Mouse (Mus musculus): ENCODE data around the gene Tram2. TPM values are rescaled to one million over a fixed set of nuclear protein-coding genes. Genes with fewer than 3 reads are reported as not detected.

Gene Tram2
- total and polyA plus RNA-seq, 3 experiments = 0.51 to 3.2 (median 0.76) TPM

- Histone ChIP-seq H3K9me3 (replicated peaks) (no peaks in the 10 kb centered on the region), H3K27me3 (ENCODE audit: insufficient read depth, low read length) (peaks cover 27% of the 10 kb centered on the region), H3K4me1 (ENCODE audit: insufficient read depth, low read depth, low read length) (peaks cover 17% of the 10 kb centered on the region), H3K4me3 (ENCODE audit: low read depth, low read length) (no peak overlapping the region), H3K36me3 (replicated peaks) (no peaks in the 10 kb centered on the region)
- DNase-seq (ENCODE audit: low spot score) (no peak), ATAC-seq (ENCODE audit: extremely low read depth, insufficient number of reproducible peaks, low FRiP score, poor library complexity, severe bottlenecking) (no peak)
- TF ChIP-seq TAL1 (conservative IDR thresholded peaks at IDR 0.05; ENCODE audit: low read depth, low read length) = no peak
Measured at GRCm38 (mm10) chr1:20993690-20994089, 85.3 kb downstream of the Tram2 start.

- no peak for ATAC-seq (ENCODE audit: extremely low read depth, insufficient number of reproducible peaks, low FRiP score, poor library complexity, severe bottlenecking)
- no peak for DNase-seq (ENCODE audit: low spot score)
Measured at GRCm38 (mm10) chr1:20989461-20990083, 89.5 kb downstream of the Tram2 start.

GRCm38 (mm10) chr1:20986378-20987056 lies 92.5 kb downstream of the Tram2 start:
- H3K36me3 ChIP-seq (replicated peaks) = no peaks in the 10 kb centered on the region
- no peaks in the 10 kb centered on the region for H3K9me3 ChIP-seq (replicated peaks)
- TF ChIP-seq GATA2 (IDR thresholded peaks at IDR 0.05; ENCODE audit: borderline replicate concordance, low read depth, low read length) (no peak), TAL1 (conservative IDR thresholded peaks at IDR 0.05; ENCODE audit: low read depth, low read length) (no peak), GATA1 (IDR thresholded peaks at IDR 0.05; ENCODE audit: borderline replicate concordance, low read length) (no peak), POLR2AphosphoS5 (IDR thresholded peaks at IDR 0.05; ENCODE audit: insufficient replicate concordance, low read depth, low read length) (no peak), CTCF (IDR thresholded peaks at IDR 0.05; ENCODE audit: low read depth, low read length) (no peak)
- H3K4me3 ChIP-seq (ENCODE audit: low read depth, low read length) = no peak overlapping the region
- H3K4me1 ChIP-seq (ENCODE audit: insufficient read depth, low read depth, low read length) = 0 out of 2 replicates have a peak, but pooled peaks cover 2% of the 10 kb centered on the region
- DNase-seq (ENCODE audit: low spot score) (no peak), ATAC-seq (ENCODE audit: extremely low read depth, insufficient number of reproducible peaks, low FRiP score, poor library complexity, severe bottlenecking) (no peak)
- H3K27me3 ChIP-seq (ENCODE audit: insufficient read depth, low read length) = peaks cover 18% of the 10 kb centered on the region

More at GRCm38 (mm10) chr1:20989461-20990083, 89.5 kb downstream of the Tram2 start:
- Histone ChIP-seq H3K9me3 (replicated peaks) (no peaks in the 10 kb centered on the region), H3K4me3 (ENCODE audit: low read depth, low read length) (no peak overlapping the region), H3K4me1 (ENCODE audit: insufficient read depth, low read depth, low read length) (peaks cover 11% of the 10 kb centered on the region), H3K36me3 (replicated peaks) (no peaks in the 10 kb centered on the region), H3K27me3 (ENCODE audit: insufficient read depth, low read length) (peaks cover 27% of the 10 kb centered on the region)
- no peak for TF ChIP-seq POLR2AphosphoS5 (IDR thresholded peaks at IDR 0.05; ENCODE audit: insufficient replicate concordance, low read depth, low read length)
- no peak for TF ChIP-seq GATA2 (IDR thresholded peaks at IDR 0.05; ENCODE audit: borderline replicate concordance, low read depth, low read length)

- H3K9me3 ChIP-seq (replicated peaks) = no peaks in the 10 kb centered on the region
- peaks cover 6% of the 10 kb centered on the region; the same call in 1 of the 2 replicates for H3K4me1 ChIP-seq (ENCODE audit: insufficient read depth, low read depth, low read length)
- no peak for TF ChIP-seq TAL1 (conservative IDR thresholded peaks at IDR 0.05; ENCODE audit: low read depth, low read length)
- TF ChIP-seq GATA2 (IDR thresholded peaks at IDR 0.05; ENCODE audit: borderline replicate concordance, low read depth, low read length) = no peak
- no peak for TF ChIP-seq CTCF (IDR thresholded peaks at IDR 0.05; ENCODE audit: low read depth, low read length)
- TF ChIP-seq GATA1 (IDR thresholded peaks at IDR 0.05; ENCODE audit: borderline replicate concordance, low read length) = no peak
- TF ChIP-seq POLR2AphosphoS5 (IDR thresholded peaks at IDR 0.05; ENCODE audit: insufficient replicate concordance, low read depth, low read length) = no peak
- peaks cover 15% of the 10 kb centered on the region for H3K27me3 ChIP-seq (ENCODE audit: insufficient read depth, low read length)
- DNase-seq (ENCODE audit: low spot score) = no peak
- no peak overlapping the region for H3K4me3 ChIP-seq (ENCODE audit: low read depth, low read length)
- ATAC-seq (ENCODE audit: extremely low read depth, insufficient number of reproducible peaks, low FRiP score, poor library complexity, severe bottlenecking) = no peak
- no peaks in the 10 kb centered on the region for H3K36me3 ChIP-seq (replicated peaks)
Measured at GRCm38 (mm10) chr1:20984582-20984981, 94.4 kb downstream of the Tram2 start.

GRCm38 (mm10) chr1:20984103-20984502 lies 94.9 kb downstream of the Tram2 start:
- Histone ChIP-seq H3K27me3 (ENCODE audit: insufficient read depth, low read length) (peaks cover 15% of the 10 kb centered on the region), H3K9me3 (replicated peaks) (no peaks in the 10 kb centered on the region), H3K36me3 (replicated peaks) (no peaks in the 10 kb centered on the region), H3K4me3 (ENCODE audit: low read depth, low read length) (no peak overlapping the region), H3K4me1 (ENCODE audit: insufficient read depth, low read depth, low read length) (peaks cover 6% of the 10 kb centered on the region; the same call in 1 of the 2 replicates)
- DNase-seq (ENCODE audit: low spot score) (no peak), ATAC-seq (ENCODE audit: extremely low read depth, insufficient number of reproducible peaks, low FRiP score, poor library complexity, severe bottlenecking) (no peak)
- no peak for TF ChIP-seq GATA2 (IDR thresholded peaks at IDR 0.05; ENCODE audit: borderline replicate concordance, low read depth, low read length)
- no peak for TF ChIP-seq CTCF (IDR thresholded peaks at IDR 0.05; ENCODE audit: low read depth, low read length)
- no peak for TF ChIP-seq TAL1 (conservative IDR thresholded peaks at IDR 0.05; ENCODE audit: low read depth, low read length)
- no peak for TF ChIP-seq GATA1 (IDR thresholded peaks at IDR 0.05; ENCODE audit: borderline replicate concordance, low read length)
- TF ChIP-seq POLR2AphosphoS5 (IDR thresholded peaks at IDR 0.05; ENCODE audit: insufficient replicate concordance, low read depth, low read length) = no peak

- no peak overlapping the region for H3K4me3 ChIP-seq (ENCODE audit: low read depth, low read length)
- no peak for TF ChIP-seq TAL1 (conservative IDR thresholded peaks at IDR 0.05; ENCODE audit: low read depth, low read length)
- no peak for TF ChIP-seq GATA2 (IDR thresholded peaks at IDR 0.05; ENCODE audit: borderline replicate concordance, low read depth, low read length)
- no peak for TF ChIP-seq GATA1 (IDR thresholded peaks at IDR 0.05; ENCODE audit: borderline replicate concordance, low read length)
- no peak for TF ChIP-seq CTCF (IDR thresholded peaks at IDR 0.05; ENCODE audit: low read depth, low read length)
- no peak for TF ChIP-seq POLR2AphosphoS5 (IDR thresholded peaks at IDR 0.05; ENCODE audit: insufficient replicate concordance, low read depth, low read length)
- no peak for ATAC-seq (ENCODE audit: extremely low read depth, insufficient number of reproducible peaks, low FRiP score, poor library complexity, severe bottlenecking)
- peaks cover 11% of the 10 kb centered on the region for H3K27me3 ChIP-seq (ENCODE audit: insufficient read depth, low read length)
- DNase-seq (ENCODE audit: low spot score) = no peak
- H3K36me3 ChIP-seq (replicated peaks) = no peaks in the 10 kb centered on the region
- H3K9me3 ChIP-seq (replicated peaks) = no peaks in the 10 kb centered on the region
- H3K4me1 ChIP-seq (ENCODE audit: insufficient read depth, low read depth, low read length) = peaks cover 6% of the 10 kb centered on the region; the same call in 1 of the 2 replicates
Measured at GRCm38 (mm10) chr1:20981764-20982163, 97.3 kb downstream of the Tram2 start.

Measured in G1E (cell line).